Mouse (Mus musculus): ENCODE measurements around the gene Cdon.

DNA sequence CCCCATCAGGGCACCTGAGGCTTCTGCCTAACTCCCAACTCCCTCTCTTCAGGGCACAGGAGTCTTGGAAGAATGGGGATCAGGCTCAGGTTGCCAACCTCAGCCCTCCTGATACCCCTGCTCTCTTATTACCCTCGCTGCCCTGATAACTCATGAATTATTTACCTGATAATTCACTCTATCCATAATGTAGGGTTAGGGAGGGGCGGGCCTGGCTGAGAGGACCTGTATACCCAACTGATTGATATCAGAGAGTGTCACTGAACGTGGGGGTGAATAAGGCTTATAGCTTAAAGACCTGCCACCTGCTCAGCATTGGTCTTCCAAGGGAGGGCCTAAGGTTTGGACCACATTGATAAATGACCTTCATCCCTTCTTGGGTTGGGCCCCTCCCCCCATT is 97.2 kb downstream of the Cdon start, which contains the start of gene Gm1113:
- no peak for TF ChIP-seq CTCF (IDR thresholded peaks at IDR 0.05; ENCODE audit: low read depth, low read length)
- TF ChIP-seq GATA2 (IDR thresholded peaks at IDR 0.05; ENCODE audit: borderline replicate concordance, low read depth, low read length), result no peak
- no peak for TF ChIP-seq GATA1 (IDR thresholded peaks at IDR 0.05; ENCODE audit: borderline replicate concordance, low read length)

Data from G1E (cell line).